Mouse (Mus musculus) kidney, postnatal 10 days (tissue): ENCODE measurements around the gene Furin.
"Not testable (repeated sequence)": the region's sequence is repeated elsewhere in the genome, so short reads cannot be mapped to it uniquely, and the experiment has no call there.

ENCODE experiments used
- DNase-seq: peaks from one replicate; pipeline ENCODE4 v3.0.0; 2021; ENCODE audit warnings: mixed read lengths

The Furin gene

DNA sequence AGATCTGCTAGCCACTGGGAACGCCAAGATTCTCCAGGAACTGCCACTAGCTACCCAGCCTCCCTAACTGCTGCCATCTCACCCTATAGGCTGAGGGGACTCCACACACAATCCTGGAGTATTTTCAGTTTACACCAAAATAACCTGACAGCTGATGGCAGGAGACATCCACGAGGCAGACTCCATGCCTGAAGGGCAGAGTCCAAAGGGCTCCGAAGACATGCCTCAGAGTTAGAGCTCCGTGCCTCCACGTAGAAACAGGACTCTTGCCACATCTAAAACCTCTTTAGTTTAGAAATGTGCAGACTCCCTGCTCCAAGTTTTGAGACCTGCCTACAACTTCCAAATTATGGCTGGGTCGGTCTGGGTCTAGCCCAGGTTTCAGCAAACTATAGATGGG is 4.7 kb downstream of the Furin start:
- peak; percentile 52 for DNase-seq

GRCm38 (mm10) chr7:80400099-80400498 is 5.1 kb downstream of the Furin start:
- DNase-seq = peak; percentile 71

GRCm38 (mm10) chr7:80398654-80399444 is 6.4 kb downstream of the Furin start:
- no peak for DNase-seq

GRCm38 (mm10) chr7:80397986-80398385 is 7.2 kb downstream of the Furin start:
- no peak for DNase-seq

- not testable (repeated sequence) for DNase-seq
These were observed 8.8 kb downstream of the Furin start for GRCm38 (mm10) chr7:80396427-80396826.

- DNase-seq = no peak
These were observed 10.6 kb downstream of the Furin start for GRCm38 (mm10) chr7:80394600-80394999.

- no peak for DNase-seq
These were observed 13.1 kb downstream of the Furin start for GRCm38 (mm10) chr7:80392119-80392518.

- DNase-seq = peak; percentile 86
These were observed 17.3 kb downstream of the Furin start, which contains the start of gene Fes for GRCm38 (mm10) chr7:80387633-80388543. TSS of gene Fes (minus strand) at chr7:80387946.

DNA sequence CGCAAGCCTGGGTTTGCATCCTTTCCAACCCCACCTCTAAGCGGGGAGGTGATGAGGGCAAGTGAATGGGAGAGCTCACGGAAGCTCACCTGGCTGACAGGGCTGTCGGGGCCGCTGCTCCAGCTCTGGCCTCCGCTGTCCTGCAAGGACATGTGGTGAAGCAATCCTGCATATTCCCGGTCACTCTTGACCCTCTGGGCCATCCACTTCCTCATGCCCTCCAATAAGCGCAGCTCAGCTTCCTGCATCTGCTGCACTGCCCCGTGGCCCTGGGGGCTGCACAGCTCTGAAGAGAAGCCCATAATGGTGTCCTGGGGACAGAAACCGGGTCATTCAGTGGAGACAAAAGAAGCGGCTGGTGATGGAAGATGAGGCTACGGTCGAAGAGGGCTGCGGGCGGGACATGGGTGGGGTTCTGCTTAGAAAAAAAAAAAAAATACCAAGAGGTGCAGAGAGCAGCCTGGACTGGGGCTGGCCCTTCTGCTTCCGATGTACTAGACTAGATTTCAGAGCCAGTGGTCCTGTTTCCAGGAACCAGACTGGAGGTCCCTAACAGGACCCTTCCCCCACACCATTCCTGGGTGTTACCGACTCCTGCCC is 18.1 kb downstream of the Furin start:
- DNase-seq = peak; percentile 58

- DNase-seq = peak; percentile 97
These were observed 18.9 kb downstream of the Furin start for GRCm38 (mm10) chr7:80386235-80386930.

GRCm38 (mm10) chr7:80382919-80383318 is 22.3 kb downstream of the Furin start:
- DNase-seq = no peak

DNA sequence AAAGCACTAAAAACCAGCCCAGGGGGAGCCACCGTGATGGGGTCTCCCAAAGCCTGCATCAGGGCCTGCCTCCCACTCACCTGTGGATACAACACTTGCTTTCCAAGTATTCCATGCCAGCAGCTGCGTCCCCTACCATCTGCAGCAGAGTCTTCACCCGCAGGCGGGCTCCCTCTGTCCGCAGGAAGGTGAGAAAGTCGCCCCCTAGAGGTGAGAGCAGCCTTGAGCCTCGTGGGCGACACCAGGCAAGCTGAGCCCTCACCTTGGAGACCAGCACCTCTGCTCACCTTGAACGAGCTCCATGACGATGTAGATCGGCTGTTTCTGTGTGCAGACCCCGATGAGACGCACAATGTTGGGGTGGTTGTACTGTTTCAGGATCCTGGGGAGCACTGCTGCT is 25.7 kb downstream of the Furin start:
- peak; percentile 57 for DNase-seq

GRCm38 (mm10) chr7:80377471-80377870 is 27.8 kb downstream of the Furin start:
- peak; percentile 79 for DNase-seq

DNA sequence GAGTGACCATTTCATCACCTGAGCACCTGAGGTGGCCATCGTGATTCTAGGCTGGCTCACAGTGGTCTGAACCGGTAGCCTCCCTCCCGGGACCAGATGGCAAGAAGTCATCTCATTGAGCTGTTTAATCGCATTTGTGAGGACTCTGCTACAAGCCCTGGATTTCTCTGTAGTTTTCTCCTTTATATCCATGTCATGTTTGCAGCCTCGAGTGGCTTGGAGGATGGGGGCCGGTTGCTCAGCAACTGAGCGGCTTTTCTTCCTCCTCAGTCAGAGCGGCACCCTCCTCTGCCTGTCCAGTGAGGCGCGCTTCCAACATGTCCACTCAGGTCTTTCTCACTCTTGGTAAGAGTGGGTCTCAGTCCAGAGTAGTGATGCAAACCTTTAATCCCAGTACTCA is 29.0 kb downstream of the Furin start:
- DNase-seq = no peak

DNA sequence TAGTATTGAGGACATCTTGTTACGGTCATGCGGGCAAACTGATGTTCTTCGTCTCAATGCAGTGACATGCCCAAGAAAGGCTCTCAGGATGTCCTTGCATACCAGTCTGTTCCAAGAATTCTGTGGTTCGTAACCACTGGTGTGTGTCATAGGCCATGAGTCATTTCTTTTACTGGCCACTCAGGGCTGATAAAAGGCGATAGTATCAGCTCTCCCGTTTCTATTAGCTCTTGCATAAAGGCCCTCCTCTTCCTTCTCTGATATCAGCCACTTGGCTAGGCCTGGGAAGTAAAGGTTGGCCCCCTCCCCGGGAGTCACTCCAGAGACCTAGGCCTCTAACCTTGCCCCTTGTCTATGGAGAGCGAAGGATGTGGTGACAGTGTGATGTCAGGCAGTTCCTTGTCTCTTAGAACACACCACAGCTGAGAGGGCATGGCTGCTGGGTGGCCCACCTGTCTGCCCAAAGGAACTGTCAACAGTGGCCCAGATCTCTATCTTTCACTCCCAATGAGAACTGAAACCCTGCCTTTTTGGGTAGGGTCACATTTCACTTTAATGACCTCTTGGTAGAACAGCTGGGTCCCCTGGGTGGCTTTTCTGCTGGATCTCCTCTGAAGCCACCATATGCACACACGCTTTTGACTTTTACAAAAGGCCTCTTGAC is 29.7 kb downstream of the Furin start:
- DNase-seq = no peak

DNA sequence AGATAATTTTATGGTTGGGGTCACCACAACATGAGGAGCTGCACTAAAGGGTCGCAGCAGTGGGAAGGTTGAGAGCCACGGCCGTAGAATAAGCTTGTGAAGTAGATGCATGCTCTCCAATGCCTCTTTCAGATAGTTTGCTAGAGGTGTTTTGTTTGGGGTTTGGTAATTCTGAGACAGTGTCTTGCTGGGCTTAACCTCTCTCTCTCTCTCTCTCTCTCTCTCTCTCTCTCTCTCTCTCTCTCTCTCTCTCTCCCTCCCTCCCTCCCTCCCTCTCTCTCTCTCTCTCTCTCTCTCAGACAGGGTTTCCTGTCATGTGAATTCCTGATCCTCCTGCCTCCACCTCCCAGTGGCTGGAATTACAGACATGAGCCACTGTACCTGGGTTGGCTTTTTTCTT is 30.5 kb downstream of the Furin start:
- DNase-seq = no peak

- DNase-seq = no peak
These were observed 31.0 kb downstream of the Furin start for GRCm38 (mm10) chr7:80374280-80374679.

GRCm38 (mm10) chr7:80373850-80374249 is 31.4 kb downstream of the Furin start:
- DNase-seq = no peak

DNA sequence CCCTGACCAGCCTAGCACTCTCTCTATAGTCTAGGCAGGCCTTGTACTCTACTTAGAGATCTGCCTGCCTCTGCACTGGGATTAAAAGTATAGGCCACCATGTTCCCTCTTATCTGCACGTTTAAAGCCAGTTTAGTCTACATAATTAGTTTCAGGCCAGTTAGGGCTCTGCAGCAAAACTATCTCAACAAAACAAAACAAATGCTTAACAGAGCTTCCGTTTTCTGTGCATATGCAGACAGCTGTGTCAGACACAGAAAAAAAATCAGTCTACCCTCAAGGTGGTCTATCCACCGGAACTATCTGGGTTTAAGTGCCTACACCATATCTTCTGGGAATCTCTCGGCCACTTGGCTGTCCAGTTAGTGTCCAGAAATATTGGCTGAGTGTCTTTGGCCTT is 31.9 kb downstream of the Furin start:
- DNase-seq = no peak

GRCm38 (mm10) chr7:80372667-80373066 is 32.6 kb downstream of the Furin start:
- no peak for DNase-seq

DNA sequence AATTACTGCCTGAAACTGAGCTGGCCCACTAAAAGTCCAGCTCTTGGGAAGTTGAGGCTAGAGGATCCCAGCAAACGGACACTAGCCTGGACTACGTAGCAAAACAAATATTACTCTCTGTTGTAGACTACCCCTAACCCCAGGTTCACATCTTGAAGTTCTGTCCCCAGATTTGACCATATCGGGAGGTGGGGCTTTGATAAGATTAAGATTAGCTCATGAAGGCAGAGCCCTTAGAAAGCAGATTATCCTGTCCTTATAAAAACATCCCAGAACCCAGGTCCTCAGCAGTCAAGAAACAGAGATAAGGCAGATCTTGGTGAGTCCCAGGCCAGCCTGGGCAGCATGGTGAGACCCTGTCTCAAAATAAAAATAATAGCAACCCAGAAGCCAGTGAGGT is 33.1 kb downstream of the Furin start:
- DNase-seq = no peak
